Mouse (Mus musculus): Measurements from ENCODE around the gene Itgb7. TPM values are rescaled to one million over a fixed set of nuclear protein-coding genes. Genes with fewer than 3 reads are reported as not detected.
A peak's percentile ranks its signal among the peaks of the same experiment; 100 is the strongest.

The Itgb7 gene
- polyA plus RNA-seq, 1 experiment from 2014 or later, result 1.1 TPM

DNA sequence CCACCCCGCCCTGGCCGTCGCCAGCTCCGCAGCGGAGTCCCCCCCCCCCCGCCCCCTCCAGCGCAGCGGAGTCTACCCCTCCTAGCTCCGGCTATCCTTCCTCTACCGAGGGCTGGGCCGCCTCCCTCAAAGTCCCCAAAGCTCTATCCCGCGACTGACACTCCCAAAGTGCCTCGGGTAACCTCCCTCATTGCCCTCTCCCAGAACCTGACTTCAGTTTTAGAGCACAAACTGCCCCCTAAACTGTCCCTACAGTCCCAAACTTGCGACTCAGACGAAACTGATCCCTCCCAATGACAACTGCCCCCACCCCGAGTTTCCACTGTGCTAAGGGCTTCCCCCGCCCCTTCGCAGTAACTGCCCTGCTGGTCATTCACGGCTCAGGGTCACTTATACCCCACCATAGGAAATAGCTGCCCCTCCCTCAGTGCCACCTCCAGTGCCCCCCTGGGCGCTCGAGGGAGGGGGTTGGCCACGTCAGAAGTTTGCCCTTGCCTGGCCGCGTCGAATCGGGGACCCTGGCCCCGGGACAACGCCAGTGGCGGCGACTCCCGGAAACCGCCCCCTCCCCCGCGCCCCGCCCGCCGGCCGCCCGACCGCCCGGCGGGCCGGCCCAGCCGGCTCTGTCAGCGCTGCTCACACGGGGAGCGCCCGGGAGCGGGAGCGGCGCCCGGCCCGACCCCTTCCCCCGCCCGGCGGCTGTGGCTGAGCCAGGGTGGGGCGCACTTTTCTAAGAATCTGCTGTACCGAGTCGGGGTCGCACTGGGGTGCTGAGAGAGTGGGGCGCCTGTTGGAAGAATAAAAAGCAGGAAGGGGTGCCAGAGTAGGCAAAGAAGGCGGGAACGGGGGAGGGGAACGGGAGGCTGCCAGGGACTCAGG, 15.7 kb upstream of the Itgb7 start:
- Histone ChIP-seq H3K36me3 (ENCODE audit: control insufficient read depth, insufficient read depth, low read length) (no peaks in the 10 kb centered on the region), H3K9ac (ENCODE audit: low read length) (peak overlapping the region; percentile 45), H3K27ac (ENCODE audit: low read depth, low read length) (peak overlapping the region; percentile 33), H3K9me3 (ENCODE audit: control insufficient read depth, low read length) (no peaks in the 10 kb centered on the region), H3K4me3 (ENCODE audit: low read depth, low read length) (peak overlapping the region; percentile 54), H3K4me2 (ENCODE audit: low read depth, low read length, severe bottlenecking) (peak overlapping the region; percentile 78), H3K4me1 (replicated peaks; ENCODE audit: control insufficient read depth, insufficient read depth, low read length) (peaks cover 36% of the 10 kb centered on the region), H3K27me3 (ENCODE audit: control insufficient read depth, insufficient read depth, low read length) (peaks cover 43% of the 10 kb centered on the region)
- DNase-seq (ENCODE audit: low spot score) (peak; percentile 82), ATAC-seq (replicated peaks; ENCODE audit: low FRiP score) (peak; percentile 47)
- WGBS, result under 1% methylated on average over 62 of the region's 65 CpGs

DNA sequence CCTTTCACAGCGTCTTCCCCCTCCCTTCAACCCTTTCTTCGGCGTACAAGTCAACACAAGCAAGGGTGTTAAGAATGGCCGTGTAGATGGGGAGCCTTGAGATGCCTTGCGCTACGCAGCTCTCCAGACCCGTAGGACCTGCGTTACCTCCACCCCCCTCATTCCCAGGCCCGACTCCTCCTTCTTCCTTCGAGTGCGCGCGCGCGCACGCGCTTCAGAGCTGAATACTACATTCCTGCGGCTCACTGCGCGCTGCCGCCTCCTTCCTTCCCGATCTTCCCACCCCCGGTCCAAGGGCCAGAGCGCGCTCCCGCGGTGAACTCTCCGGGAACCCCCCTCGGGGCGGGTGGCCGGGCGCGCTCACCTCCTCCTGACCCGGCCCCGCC, 15.1 kb upstream of the Itgb7 start:
- DNase-seq (ENCODE audit: low spot score), result peak; percentile 93
- WGBS, result under 1% methylated on average over 35 of the region's 35 CpGs
- Histone ChIP-seq H3K9ac (ENCODE audit: low read length) (peak overlapping the region; percentile 45), H3K36me3 (ENCODE audit: control insufficient read depth, insufficient read depth, low read length) (no peaks in the 10 kb centered on the region), H3K4me1 (replicated peaks; ENCODE audit: control insufficient read depth, insufficient read depth, low read length) (peaks cover 36% of the 10 kb centered on the region), H3K4me3 (ENCODE audit: low read depth, low read length) (peak overlapping the region; percentile 54), H3K4me2 (ENCODE audit: low read depth, low read length, severe bottlenecking) (peak overlapping the region; percentile 78), H3K27me3 (ENCODE audit: control insufficient read depth, insufficient read depth, low read length) (peaks cover 43% of the 10 kb centered on the region), H3K9me3 (ENCODE audit: control insufficient read depth, low read length) (no peaks in the 10 kb centered on the region), H3K27ac (ENCODE audit: low read depth, low read length) (peak overlapping the region; percentile 33; the same call in 1 of the 2 replicates)
- peak; percentile 66 for ATAC-seq (replicated peaks; ENCODE audit: low FRiP score)

DNA sequence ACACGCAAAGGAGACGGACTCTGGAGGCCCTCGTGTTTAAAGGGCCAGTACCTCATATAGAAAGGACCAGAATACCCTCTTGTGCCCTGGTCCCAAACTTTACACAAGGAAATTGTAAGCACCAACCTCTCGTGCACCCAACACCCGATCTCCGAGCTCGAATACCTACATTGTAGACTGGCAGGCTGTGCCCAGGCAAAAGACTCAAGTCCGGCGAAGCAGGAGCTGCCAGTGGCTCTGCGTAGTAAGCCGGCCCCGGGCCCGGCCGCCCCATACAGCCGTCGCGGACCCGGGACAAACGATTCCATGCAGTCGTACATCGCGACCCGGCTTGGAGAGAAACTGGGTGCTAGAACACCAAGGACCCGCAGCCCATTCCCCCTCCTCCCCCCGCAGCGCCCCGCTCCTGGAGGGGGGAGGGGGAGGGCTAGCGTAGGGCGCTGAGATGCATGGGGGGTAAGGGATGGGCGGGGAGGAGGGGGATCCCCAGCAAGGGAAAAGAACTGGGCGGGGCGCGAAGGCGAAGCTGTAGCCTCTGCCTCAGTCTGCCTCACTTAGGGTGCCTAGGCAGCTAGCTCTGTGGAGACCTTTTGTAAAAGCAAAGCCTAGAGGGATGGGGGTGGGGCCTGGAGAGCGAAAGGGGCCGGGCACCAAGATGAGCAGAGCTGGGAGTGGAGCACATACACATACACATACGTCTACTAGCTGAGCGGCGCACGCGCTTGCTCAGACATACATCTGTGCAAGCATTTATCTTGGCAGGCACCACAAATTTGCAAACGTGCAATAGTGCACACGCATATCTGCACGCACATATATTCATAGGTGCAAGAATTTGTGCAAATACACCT, 14.4 kb upstream of the Itgb7 start:
- peaks cover 36% of the 10 kb centered on the region for H3K4me1 ChIP-seq (replicated peaks; ENCODE audit: control insufficient read depth, insufficient read depth, low read length)
- H3K4me2 ChIP-seq (ENCODE audit: low read depth, low read length, severe bottlenecking), result peak overlapping the region; percentile 78
- peak overlapping the region; percentile 54 for H3K9ac ChIP-seq (ENCODE audit: low read length)
- peaks cover 43% of the 10 kb centered on the region for H3K27me3 ChIP-seq (ENCODE audit: control insufficient read depth, insufficient read depth, low read length)
- no peak overlapping the region; the same call in 1 of the 2 replicates for H3K27ac ChIP-seq (ENCODE audit: low read depth, low read length)
- H3K9me3 ChIP-seq (ENCODE audit: control insufficient read depth, low read length), result no peaks in the 10 kb centered on the region
- H3K4me3 ChIP-seq (ENCODE audit: low read depth, low read length), result peak overlapping the region; percentile 54
- H3K36me3 ChIP-seq (ENCODE audit: control insufficient read depth, insufficient read depth, low read length), result no peaks in the 10 kb centered on the region
- under 1% methylated on average over 39 of the region's 44 CpGs for whole genome bisulfite sequencing
- DNase-seq (ENCODE audit: low spot score) (peak; percentile 84), ATAC-seq (replicated peaks; ENCODE audit: low FRiP score) (peak; percentile 69)

DNA sequence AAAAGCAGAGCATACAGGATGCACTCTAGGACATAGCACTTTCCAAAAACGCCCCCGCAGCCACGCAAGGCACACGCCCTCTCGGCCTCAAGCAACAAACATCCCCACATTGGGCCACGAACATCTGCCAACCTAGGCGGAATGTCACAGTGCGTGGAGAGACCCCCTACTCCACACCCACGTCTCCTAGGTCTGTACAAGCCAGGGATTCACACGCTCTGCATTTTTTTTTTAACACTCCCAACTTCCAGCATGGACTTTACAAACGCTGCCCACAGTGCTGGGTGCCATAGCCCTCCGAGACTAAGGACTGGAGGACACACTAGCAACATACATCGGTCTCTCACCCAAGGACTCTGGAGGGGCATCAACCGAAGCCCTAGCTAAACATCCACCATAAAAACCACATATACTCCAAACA, 13.7 kb upstream of the Itgb7 start:
- Histone ChIP-seq H3K36me3 (ENCODE audit: control insufficient read depth, insufficient read depth, low read length) (no peaks in the 10 kb centered on the region), H3K4me3 (ENCODE audit: low read depth, low read length) (peak overlapping the region; percentile 54), H3K9me3 (ENCODE audit: control insufficient read depth, low read length) (no peaks in the 10 kb centered on the region), H3K27me3 (ENCODE audit: control insufficient read depth, insufficient read depth, low read length) (peaks cover 43% of the 10 kb centered on the region), H3K4me1 (replicated peaks; ENCODE audit: control insufficient read depth, insufficient read depth, low read length) (peaks cover 36% of the 10 kb centered on the region), H3K27ac (ENCODE audit: low read depth, low read length) (no peak overlapping the region), H3K4me2 (ENCODE audit: low read depth, low read length, severe bottlenecking) (peak overlapping the region; percentile 78), H3K9ac (ENCODE audit: low read length) (peak overlapping the region; percentile 54)
- no peak for ATAC-seq (replicated peaks; ENCODE audit: low FRiP score)
- 8% methylated on average over 14 of the region's 14 CpGs for WGBS
- no peak for DNase-seq (ENCODE audit: low spot score)

DNA sequence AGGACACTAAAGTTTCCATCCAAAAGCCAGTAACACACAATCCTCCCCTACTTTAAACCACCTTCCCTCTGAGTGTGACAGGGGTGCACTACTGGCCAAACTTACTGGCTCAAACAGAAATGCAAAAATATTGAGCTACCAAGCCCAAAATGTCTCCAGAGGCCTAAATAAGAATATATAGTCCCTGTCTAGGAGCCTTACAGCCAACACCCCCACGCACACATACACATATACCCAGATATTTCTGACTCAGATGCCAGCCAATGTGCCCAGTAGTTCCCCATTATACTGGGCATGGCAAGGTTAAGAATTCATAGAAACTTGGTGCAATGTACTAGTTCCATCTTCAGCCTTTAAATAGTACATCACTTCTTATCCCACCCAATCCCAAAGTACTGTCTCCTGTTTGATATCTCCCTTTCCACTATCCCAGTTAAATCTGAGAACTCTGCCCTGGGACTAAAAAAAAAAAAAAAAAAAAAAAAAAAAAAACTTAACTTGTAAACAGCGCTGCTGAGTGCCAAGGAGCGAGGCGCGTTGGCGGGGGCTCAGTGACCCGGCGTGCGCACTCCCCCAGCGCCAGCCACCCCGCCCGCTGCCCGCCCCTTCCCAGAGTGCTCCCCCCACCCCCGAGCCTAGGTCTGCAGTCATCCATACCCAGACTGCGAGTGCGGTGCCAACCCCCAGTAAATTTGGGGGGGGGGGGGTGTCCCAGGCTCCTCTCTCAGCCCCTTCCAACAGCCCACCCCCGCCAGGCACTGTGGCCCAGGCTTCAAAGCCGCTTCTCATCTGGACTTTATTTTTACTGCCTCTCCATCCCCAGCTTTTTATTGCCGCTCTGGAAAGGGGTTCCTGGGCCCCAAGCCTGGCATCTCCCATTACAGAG, 12.8 kb upstream of the Itgb7 start:
- H3K4me1 ChIP-seq (replicated peaks; ENCODE audit: control insufficient read depth, insufficient read depth, low read length), result peaks cover 33% of the 10 kb centered on the region
- peak overlapping the region; percentile 12; the same call in 1 of the 2 replicates for H3K9ac ChIP-seq (ENCODE audit: low read length)
- DNase-seq (ENCODE audit: low spot score) (no peak), ATAC-seq (replicated peaks; ENCODE audit: low FRiP score) (no peak)
- H3K9me3 ChIP-seq (ENCODE audit: control insufficient read depth, low read length), result no peaks in the 10 kb centered on the region
- H3K27me3 ChIP-seq (ENCODE audit: control insufficient read depth, insufficient read depth, low read length), result peaks cover 39% of the 10 kb centered on the region
- WGBS, result 8% methylated on average over 19 of the region's 19 CpGs
- no peaks in the 10 kb centered on the region for H3K36me3 ChIP-seq (ENCODE audit: control insufficient read depth, insufficient read depth, low read length)
- peak overlapping the region; percentile 54 for H3K4me3 ChIP-seq (ENCODE audit: low read depth, low read length)
- H3K27ac ChIP-seq (ENCODE audit: low read depth, low read length), result no peak overlapping the region
- H3K4me2 ChIP-seq (ENCODE audit: low read depth, low read length, severe bottlenecking), result peak overlapping the region; percentile 78; the same call in 1 of the 2 replicates

DNA sequence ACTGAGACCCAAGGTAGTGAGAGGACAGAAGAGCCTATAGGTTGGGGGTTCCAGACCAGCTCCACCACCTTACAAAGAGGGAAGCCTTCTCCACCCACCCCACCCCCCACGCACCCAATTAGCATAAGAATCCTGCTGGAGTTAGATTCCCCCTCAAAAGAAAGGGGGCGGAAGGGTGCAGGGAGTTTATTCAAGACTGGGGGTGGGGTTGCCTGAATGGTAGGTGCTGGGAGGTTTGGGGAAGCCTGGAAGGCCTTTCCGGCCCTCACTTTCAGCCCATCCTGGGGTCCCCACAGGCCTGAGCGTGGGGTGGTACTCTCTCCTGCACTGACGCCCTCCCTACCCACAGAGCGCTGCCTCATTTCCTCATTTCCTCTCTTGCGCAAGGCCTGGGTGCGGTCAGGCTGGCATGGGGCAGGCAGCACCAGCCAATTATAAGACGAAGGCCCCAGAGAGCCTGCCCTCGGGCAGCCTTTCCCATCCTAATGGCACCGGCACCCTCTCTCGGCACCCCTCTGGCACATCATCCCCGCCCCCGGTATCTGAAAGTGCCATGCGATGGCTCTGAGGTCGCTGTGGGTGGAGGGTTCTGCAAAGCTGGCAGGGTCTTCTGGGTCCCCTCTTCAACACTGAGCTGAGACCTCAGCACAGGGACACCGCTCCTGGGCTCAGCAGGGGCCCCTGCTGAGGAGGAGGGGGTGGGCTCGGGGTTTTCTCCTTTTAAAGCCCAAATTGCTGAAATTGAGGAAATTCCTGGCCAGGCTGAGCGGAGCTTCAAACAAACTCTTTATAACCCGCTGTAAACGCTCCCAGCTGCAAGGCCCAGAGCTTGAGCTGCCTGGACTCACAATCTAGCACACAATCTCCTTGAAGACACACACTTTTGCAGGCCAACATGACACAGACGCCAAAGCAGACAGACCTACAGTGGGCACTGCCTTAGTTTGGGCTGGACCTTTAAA, 11.8 kb upstream of the Itgb7 start:
- WGBS, result 10% methylated on average over 22 of the region's 22 CpGs
- H3K9ac ChIP-seq (ENCODE audit: low read length), result no peak overlapping the region; the same call in 1 of the 2 replicates
- H3K36me3 ChIP-seq (ENCODE audit: control insufficient read depth, insufficient read depth, low read length), result no peaks in the 10 kb centered on the region
- H3K27me3 ChIP-seq (ENCODE audit: control insufficient read depth, insufficient read depth, low read length), result peaks cover 35% of the 10 kb centered on the region
- peaks cover 23% of the 10 kb centered on the region for H3K4me1 ChIP-seq (replicated peaks; ENCODE audit: control insufficient read depth, insufficient read depth, low read length)
- DNase-seq (ENCODE audit: low spot score) (no peak), ATAC-seq (replicated peaks; ENCODE audit: low FRiP score) (no peak)
- H3K27ac ChIP-seq (ENCODE audit: low read depth, low read length), result no peak overlapping the region
- no peak overlapping the region for H3K4me3 ChIP-seq (ENCODE audit: low read depth, low read length)
- H3K4me2 ChIP-seq (ENCODE audit: low read depth, low read length, severe bottlenecking), result peak overlapping the region; percentile 26; the same call in 1 of the 2 replicates
- H3K9me3 ChIP-seq (ENCODE audit: control insufficient read depth, low read length), result no peaks in the 10 kb centered on the region

DNA sequence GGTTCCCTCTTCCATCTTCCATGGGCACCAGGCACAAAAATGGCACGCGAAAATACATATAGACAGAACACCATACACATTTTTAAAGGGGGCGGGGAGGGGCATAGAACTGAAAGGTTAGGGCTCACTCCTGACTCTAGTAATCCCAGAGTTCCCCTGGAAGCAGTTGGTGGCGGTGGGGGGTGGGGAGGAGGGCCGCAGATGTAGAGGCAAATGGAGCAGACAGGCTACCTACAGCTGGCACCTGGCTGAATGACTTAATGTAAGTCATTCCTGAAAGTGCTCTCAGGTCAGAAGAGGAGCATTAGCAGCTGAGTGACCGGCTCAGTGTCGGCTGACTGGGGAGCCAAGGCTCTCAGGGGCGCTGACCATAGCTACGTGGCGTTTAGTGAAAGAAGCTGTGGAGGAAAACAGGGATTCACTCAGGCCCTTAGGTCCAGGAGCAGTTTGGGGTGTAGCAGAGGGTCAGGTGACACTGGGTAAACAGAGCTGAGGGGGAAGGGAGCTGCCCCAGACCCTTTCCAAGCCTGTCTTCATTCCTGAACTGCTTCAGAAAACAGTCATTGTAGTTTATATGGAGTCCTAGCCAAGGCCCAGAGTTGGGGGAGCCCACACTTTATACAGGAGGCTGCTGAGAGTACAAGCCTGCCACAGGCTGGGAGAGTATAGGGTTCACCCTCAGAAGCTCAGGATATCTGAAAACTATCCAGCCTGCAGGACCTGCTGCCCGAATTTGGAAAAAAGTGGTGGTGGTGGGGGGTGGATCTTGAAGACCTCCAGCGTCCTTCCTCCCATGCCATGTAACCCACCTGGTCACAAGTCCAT, 10.9 kb upstream of the Itgb7 start:
- ATAC-seq (replicated peaks; ENCODE audit: low FRiP score), result no peak
- Histone ChIP-seq H3K4me3 (ENCODE audit: low read depth, low read length) (no peak overlapping the region), H3K9ac (ENCODE audit: low read length) (no peak overlapping the region), H3K9me3 (ENCODE audit: control insufficient read depth, low read length) (no peaks in the 10 kb centered on the region), H3K27me3 (ENCODE audit: control insufficient read depth, insufficient read depth, low read length) (peaks cover 34% of the 10 kb centered on the region), H3K36me3 (ENCODE audit: control insufficient read depth, insufficient read depth, low read length) (no peaks in the 10 kb centered on the region), H3K4me1 (replicated peaks; ENCODE audit: control insufficient read depth, insufficient read depth, low read length) (peaks cover 22% of the 10 kb centered on the region), H3K27ac (ENCODE audit: low read depth, low read length) (no peak overlapping the region), H3K4me2 (ENCODE audit: low read depth, low read length, severe bottlenecking) (no peak overlapping the region)
- WGBS, result 28% methylated on average over 12 of the region's 12 CpGs
- DNase-seq (ENCODE audit: low spot score), result no peak
